Mouse (Mus musculus) left cerebral cortex, adult 8-10 months (tissue): ENCODE data around the gene Ppp1ca. TPM values are rescaled to one million over a fixed set of nuclear protein-coding genes. Genes with fewer than 3 reads are reported as not detected.

Experiments
- DNase-seq, 2 experiments: peaks; one replicate each; pipeline ENCODE4 v3.0.0; 2022; ENCODE audit warnings: low spot score in 2 of 2
- total RNA-seq, 4 experiments: library from RNA; stranded (reverse); gene quantifications; 2 replicates each; pipeline ENCODE4 v1.2.4; 2022

Ppp1ca gene
- total RNA-seq, 4 experiments from 2014 or later, result 310 to 356 (median 326) TPM

GRCm38 (mm10) chr19:4183689-4184088 is 8.2 kb upstream of the Ppp1ca start:
- DNase-seq, result no peak

GRCm38 (mm10) chr19:4184976-4185975 is 6.6 kb upstream of the Ppp1ca start:
- no peak for DNase-seq

DNA sequence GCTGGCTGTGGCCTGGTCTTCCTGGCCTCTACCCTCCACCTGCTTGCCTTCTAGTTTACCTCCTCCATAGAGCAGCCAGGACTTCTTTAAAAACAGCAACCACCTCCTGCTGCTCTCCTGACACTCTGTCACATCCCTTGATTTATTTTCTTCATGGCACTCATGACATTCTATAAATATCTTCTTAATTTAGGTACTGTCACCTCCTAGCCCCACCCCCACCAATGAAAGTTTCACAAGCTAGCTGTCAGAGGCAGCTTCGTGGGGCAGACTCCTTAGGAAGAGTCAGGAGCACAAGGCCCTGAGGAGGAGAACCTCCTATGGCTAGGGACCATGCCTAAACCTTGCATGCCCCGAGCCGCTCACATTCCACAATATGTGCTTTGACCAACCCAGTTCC is 4.6 kb upstream of the Ppp1ca start:
- no peak for DNase-seq

DNA sequence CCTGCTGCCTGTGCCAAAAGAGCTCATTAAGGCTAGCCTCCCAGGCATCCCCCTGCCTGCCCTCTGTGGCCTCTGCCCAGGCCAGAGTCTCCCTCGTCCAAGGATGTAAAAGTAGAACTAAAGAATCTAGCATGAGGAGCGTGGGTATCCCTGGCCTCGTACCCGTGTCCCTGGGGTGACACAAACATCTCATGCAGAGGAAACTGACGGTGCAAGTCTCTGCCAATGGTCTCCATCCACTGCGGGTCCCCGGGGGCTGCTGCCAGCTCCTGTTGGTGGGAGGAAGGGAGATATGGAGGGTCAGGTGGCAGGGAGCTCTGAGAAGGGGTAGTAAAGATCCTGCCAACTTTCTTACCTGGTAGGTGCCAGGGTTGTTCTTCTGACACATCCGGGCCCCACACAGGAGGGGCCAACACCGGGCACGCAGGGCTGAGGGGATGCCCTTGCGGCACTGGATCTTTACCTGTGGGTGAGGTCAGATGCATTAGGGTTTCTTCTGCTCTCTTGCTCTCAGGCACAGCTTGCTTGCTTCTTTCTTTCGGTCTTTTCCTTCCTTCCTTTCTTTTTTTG is 2.7 kb upstream of the Ppp1ca start:
- DNase-seq, result no peak

DNA sequence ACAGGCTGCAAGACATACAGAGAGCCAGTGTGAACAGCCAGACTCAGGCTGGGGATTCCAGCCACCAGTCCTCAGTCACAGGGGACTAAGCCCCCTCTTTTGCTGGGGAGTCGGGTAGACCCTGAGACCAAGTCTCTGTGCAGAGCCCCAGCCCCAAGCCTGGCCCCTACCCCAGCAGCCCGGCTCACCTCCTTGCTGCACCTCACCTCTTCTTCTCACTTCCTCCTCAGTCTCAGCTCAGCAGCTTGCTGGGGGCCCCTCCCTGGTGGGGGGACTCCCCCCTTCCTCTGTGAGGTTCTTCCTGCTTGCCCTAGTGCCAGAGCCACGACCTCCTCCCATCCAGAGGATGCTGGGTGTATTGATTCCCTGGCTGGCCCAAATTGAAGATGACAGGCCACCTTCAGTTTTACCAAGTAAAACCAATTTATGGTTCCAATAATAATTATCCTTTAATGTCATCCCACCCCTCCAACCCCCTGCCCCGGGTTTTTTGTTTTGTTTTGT is 982 bp upstream of the Ppp1ca start, which contains the start of gene Tbc1d10c:
Gene Tbc1d10c, minus strand, starts transcription at position 454 of the 504 bp plus-strand sequence.
- no peak for DNase-seq

DNA sequence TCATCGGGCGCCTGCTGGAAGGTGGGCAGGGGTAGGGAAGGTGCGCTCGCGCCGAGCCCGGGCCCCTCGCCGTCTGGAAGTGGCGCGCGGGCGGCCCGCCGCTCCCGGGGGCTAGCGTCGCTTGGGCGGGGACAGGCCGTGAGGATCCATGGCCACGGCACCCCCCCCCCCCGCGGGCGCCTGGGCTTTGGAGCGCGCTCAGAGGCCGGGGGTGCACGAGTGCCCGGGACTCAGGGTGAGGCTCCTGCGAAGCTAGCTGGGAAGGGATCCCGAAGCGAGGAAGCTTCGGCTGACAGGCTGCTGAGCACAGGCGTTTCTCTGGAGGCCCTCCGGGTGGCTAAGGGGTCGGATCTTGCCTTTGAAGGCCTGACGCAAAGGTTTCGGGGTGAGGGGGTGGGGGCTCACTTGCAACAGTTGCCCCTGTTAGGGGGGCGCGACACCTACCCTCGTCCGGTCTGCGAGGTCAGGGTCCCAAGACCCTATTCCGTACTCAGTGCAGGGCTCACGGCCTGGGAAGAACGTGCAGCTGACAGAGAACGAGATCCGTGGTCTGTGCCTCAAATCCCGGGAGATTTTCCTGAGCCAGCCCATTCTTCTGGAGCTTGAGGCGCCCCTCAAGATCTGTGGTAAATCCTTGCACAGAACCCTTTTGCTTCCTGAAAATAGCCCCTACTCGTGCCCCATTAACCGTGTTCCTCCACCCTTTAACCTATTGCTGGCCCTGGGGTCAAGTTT is 553 bp downstream of the Ppp1ca start:
- DNase-seq, result no peak

DNA sequence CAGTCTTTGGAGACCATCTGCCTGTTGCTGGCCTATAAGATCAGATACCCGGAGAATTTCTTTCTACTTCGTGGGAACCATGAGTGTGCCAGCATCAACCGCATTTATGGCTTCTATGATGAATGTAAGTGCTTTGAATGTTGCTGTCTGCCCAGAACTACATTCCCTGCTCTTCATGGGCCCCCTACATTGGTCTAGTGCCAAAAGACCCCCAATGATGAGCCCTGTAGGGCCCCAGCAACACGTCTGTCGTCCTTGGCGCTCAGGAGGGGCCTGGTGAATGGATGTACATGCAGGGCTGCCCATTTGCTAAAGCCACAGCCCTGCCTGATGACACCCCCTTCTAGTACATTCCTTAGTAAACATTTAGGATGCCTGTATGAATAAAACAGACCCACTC is 1.3 kb downstream of the Ppp1ca start:
- no peak for DNase-seq

- no peak for DNase-seq
Observed at GRCm38 (mm10) chr19:4194021-4194724, 2.3 kb downstream of the Ppp1ca start.

GRCm38 (mm10) chr19:4194776-4195650 is 3.1 kb downstream of the Ppp1ca start:
- no peak for DNase-seq

DNA sequence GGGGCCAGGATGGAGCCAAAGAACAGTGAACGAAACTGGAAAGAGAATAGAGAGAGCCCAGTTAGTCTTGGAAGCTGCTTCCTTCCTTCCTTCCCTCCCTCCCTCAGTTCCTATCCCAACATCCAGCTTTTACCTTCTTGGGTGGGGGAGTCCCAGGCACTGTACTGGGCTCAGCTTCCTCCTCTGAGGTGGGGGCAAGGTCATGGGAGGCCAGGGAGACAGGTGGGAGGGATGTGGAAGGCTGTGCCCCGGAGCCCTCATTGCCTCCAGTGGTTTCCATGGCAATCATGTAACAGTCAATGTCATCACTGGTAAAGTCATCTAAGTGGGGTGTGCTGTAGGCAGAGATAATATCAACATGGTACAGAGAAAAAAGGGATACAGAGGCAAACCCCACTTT is 4.2 kb downstream of the Ppp1ca start:
- DNase-seq, result no peak

GRCm38 (mm10) chr19:4196548-4196947 is 4.7 kb downstream of the Ppp1ca start:
- no peak for DNase-seq

DNA sequence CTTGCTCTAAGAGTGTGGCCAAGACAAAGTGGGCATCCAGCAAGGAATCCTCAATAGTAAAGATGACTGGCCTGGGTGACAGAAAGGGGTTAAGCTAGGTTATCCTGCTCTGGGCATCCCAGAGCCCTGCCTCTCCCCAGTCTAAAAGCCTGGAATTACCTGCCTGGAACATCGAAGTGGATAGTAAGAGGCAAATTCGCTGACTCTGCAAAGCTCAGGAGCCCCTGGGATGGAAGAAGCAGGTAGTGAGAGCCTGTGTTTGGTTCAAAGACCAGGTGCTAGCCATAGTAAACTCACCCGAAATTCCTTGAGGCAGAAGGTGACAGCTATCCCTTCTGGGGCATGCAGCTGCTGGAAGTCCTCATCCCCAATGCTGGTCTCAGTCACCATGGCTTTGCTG is 5.3 kb downstream of the Ppp1ca start:
- no peak for DNase-seq

GRCm38 (mm10) chr19:4201291-4201909 is 9.5 kb downstream of the Ppp1ca start, which contains the start of gene Rad9a:
Gene Rad9a, minus strand, starts transcription at chr19:4201662.
- DNase-seq, result peak; percentile 86 to 97

GRCm38 (mm10) chr19:4202149-4202548 is 10.3 kb downstream of the Ppp1ca start:
- no peak for DNase-seq

- DNase-seq, result no peak
Observed at GRCm38 (mm10) chr19:4203148-4203547, 11.3 kb downstream of the Ppp1ca start.

DNA sequence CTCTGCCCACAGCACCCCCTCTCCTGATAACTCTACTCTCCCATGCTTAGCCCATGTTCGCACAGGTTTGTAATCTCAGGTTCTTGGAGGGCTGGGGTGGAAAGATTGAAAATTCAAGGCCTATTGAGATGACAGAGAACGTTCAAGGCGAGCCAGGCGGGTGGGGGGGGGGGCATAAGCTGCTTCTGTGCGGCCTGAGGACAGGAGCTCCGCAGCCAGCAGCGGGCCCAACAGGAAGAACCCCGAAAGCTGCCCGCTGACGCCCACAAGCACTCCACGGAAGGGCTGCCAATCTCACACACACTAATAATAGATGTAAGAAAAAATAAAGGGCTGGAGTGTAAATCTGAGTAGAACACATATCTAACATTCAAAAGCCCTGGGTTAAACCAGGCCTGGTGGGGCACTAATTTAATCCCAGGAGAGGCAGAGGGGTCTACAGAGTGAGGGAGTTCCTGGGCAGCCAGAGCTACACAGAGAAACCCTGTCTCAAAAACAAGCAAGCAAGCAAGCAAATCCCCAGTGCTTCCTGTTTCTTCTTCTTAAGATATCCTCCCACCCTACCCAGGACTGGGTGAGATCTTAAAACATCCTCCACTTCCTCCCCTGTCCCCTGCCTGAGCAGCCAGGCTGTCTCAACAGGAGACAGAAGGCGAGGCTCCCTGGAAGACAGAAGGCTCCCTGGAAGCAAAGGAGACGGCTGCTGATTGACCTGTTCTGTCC is 11.9 kb downstream of the Ppp1ca start:
- DNase-seq, result no peak

GRCm38 (mm10) chr19:4204889-4205288 is 13.0 kb downstream of the Ppp1ca start:
- DNase-seq, result no peak

- no peak for DNase-seq
Observed at GRCm38 (mm10) chr19:4206971-4207370, 15.1 kb downstream of the Ppp1ca start.

- no peak for DNase-seq
Observed at GRCm38 (mm10) chr19:4208563-4208962, 16.7 kb downstream of the Ppp1ca start.
